Mouse (Mus musculus) cerebellum, postnatal 25 days (tissue): Measurements from ENCODE around the gene Rbpj.
"Not testable (repeated sequence)": the region's sequence is repeated elsewhere in the genome, so short reads cannot be mapped to it uniquely, and the experiment has no call there.

Source experiments
- DNase-seq, 2 experiments: peaks; one replicate each; pipeline ENCODE4 v3.0.0; 2021; ENCODE audit warnings: mixed read lengths in 2 of 2

Gene Rbpj

GRCm38 (mm10) chr5:53594274-53594673, 128.3 kb downstream of the Rbpj start:
- peak; percentile 26 to 58 for DNase-seq

GRCm38 (mm10) chr5:53598510-53598909, 132.6 kb downstream of the Rbpj start:
- DNase-seq: no peak

GRCm38 (mm10) chr5:53599116-53599515, 133.2 kb downstream of the Rbpj start:
- no peak for DNase-seq

- DNase-seq: no peak
Observed at GRCm38 (mm10) chr5:53602194-53602593, 136.2 kb downstream of the Rbpj start.

- DNase-seq: no peak
Observed at GRCm38 (mm10) chr5:53605450-53605849, 139.5 kb downstream of the Rbpj start.

- no peak for DNase-seq
Observed at GRCm38 (mm10) chr5:53607230-53607996, 141.5 kb downstream of the Rbpj start.

- no peak for DNase-seq
Observed at GRCm38 (mm10) chr5:53618844-53619243, 152.9 kb downstream of the Rbpj start.

- no peak for DNase-seq
Observed at GRCm38 (mm10) chr5:53632026-53632425, 166.1 kb downstream of the Rbpj start.

GRCm38 (mm10) chr5:53636795-53637194, 170.8 kb downstream of the Rbpj start:
- no peak for DNase-seq

- no peak for DNase-seq
Observed at GRCm38 (mm10) chr5:53637206-53637605, 171.3 kb downstream of the Rbpj start.

GRCm38 (mm10) chr5:53638647-53639046, 172.7 kb downstream of the Rbpj start:
- DNase-seq: no peak

GRCm38 (mm10) chr5:53646669-53647068, 180.7 kb downstream of the Rbpj start:
- DNase-seq: no peak

GRCm38 (mm10) chr5:53647358-53647757, 181.4 kb downstream of the Rbpj start:
- no peak for DNase-seq

GRCm38 (mm10) chr5:53656596-53656995, 190.6 kb downstream of the Rbpj start:
- DNase-seq: no peak

- peak in 1 of 2 experiments; percentile 20 for DNase-seq
Observed at GRCm38 (mm10) chr5:53657925-53658324, 192.0 kb downstream of the Rbpj start.

- no peak for DNase-seq
Observed at GRCm38 (mm10) chr5:53661508-53661907, 195.6 kb downstream of the Rbpj start.

- no peak for DNase-seq
Observed at GRCm38 (mm10) chr5:53662413-53662812, 196.5 kb downstream of the Rbpj start.

- DNase-seq: no peak
Observed at GRCm38 (mm10) chr5:53663665-53664064, 197.7 kb downstream of the Rbpj start.

GRCm38 (mm10) chr5:53668021-53668420, 202.1 kb downstream of the Rbpj start:
- no peak for DNase-seq

GRCm38 (mm10) chr5:53670321-53670938, 204.5 kb downstream of the Rbpj start:
- DNase-seq: no peak

- no peak for DNase-seq
Observed at GRCm38 (mm10) chr5:53671507-53671906, 205.6 kb downstream of the Rbpj start.

- DNase-seq: peak; percentile 65 to 78
Observed at GRCm38 (mm10) chr5:53672352-53672751, 206.4 kb downstream of the Rbpj start.

GRCm38 (mm10) chr5:53673493-53674150, 207.7 kb downstream of the Rbpj start:
- not testable (repeated sequence) for DNase-seq

GRCm38 (mm10) chr5:53676671-53677070, 210.7 kb downstream of the Rbpj start:
- DNase-seq: no peak
